Mouse (Mus musculus) stomach, embryonic 14.5 days (tissue): ENCODE data around the gene Syngap1. TPM values are rescaled to one million over a fixed set of nuclear protein-coding genes. Genes with fewer than 3 reads are reported as not detected.

Experiments
- microRNA-seq: library from miRNA; unstranded; fragments of <30 nt; microRNA quantifications from one replicate; pipeline ENCODE4, GENCODE M21; 2016
- polyA plus RNA-seq: library from polyadenylated mRNA; unstranded; fragments of >200 nt; fragmentation: Nextera tagmentation; extraction: Ambion mirVana; gene quantifications from 2 replicates; pipeline ENCODE4 v1.2.1, GENCODE M21; 2014

Syngap1 gene
- polyA plus RNA-seq, 1 experiment from 2014 or later = 3.0 TPM

Small RNA genes lying within 50 kb of the gene (microRNA-seq; reads per million reads assigned to microRNA genes)
- not detected for gene Gm27775
- 0.78 reads per million for gene Mir3083
- gene Mir6968 = not detected

Other genes with a start within 250 kb of the Syngap1 start
- 9.0 and 11.7 TPM in 2 replicates for gene Crebrf, start 225.6 kb upstream of the Syngap1 start, polyA plus RNA-seq
- gene Bnip1, start 160.2 kb upstream of the Syngap1 start, polyA plus RNA-seq = 49.8 and 53.6 TPM in 2 replicates
- gene Nkx2-5, start 96.2 kb upstream of the Syngap1 start, polyA plus RNA-seq = 6.4 and 8.1 TPM in 2 replicates
- 7.1 and 8.2 TPM in 2 replicates for gene Kifc5b, start 24.2 kb upstream of the Syngap1 start, polyA plus RNA-seq
- 8.9 and 9.9 TPM in 2 replicates for gene Phf1, start 8.2 kb upstream of the Syngap1 start, polyA plus RNA-seq
- gene Cuta, start 1.7 kb upstream of the Syngap1 start, polyA plus RNA-seq = 152 and 161 TPM in 2 replicates
- gene Zbtb9, start 31.9 kb downstream of the Syngap1 start, polyA plus RNA-seq = 9.8 and 10.5 TPM in 2 replicates
- 8.6 and 10.4 TPM in 2 replicates for gene Bak1, start 87.8 kb downstream of the Syngap1 start, polyA plus RNA-seq
- gene Itpr3, start 116.1 kb downstream of the Syngap1 start, polyA plus RNA-seq = 11.5 and 13.3 TPM in 2 replicates
- gene Uqcc2, start 192.7 kb downstream of the Syngap1 start, polyA plus RNA-seq = 296 and 362 TPM in 2 replicates
- gene Ip6k3, start 226.5 kb downstream of the Syngap1 start, polyA plus RNA-seq = 0.13 TPM in 1 of 2 replicates, not detected in the other